Mouse (Mus musculus) MEL (cell line): ENCODE measurements around the gene Gm45753.

Source experiments
- CTCF ChIP-seq, 3 experiments: IDR thresholded peaks in 2 of 3; conservative IDR thresholded peaks in 1 of 3; 2 replicates each; pipeline ENCODE4 v1.5.1; 2011 to 2012; ENCODE audit warnings: low read length in 3 of 3, low read depth in 2 of 3, mild to moderate bottlenecking in 2 of 3, improper control_type of control experiment in 1 of 3, inconsistent platforms in 1 of 3, mixed read lengths in 1 of 3, moderate library complexity in 1 of 3; ENCODE audit not compliant: control insufficient read depth in 1 of 3, insufficient read depth in 1 of 3, poor library complexity in 1 of 3, severe bottlenecking in 1 of 3
- EP300 ChIP-seq, 2 experiments: IDR thresholded peaks; 2 replicates each; pipeline ENCODE4 v1.6.1; 2011; ENCODE audit warnings: improper control_type of control experiment in 2 of 2, low read length in 2 of 2, low read depth in 1 of 2, mild to moderate bottlenecking in 1 of 2
- MAFK ChIP-seq: IDR thresholded peaks from 2 replicates; pipeline ENCODE4 v1.6.1; 2011; ENCODE audit warnings: low read depth, mild to moderate bottlenecking, low read length, improper control_type of control experiment, borderline replicate concordance
- POLR2A ChIP-seq, 2 experiments: IDR thresholded peaks; 2 replicates each; pipeline ENCODE4 v1.6.1; 2011 to 2012; ENCODE audit warnings: low read length in 2 of 2, mild to moderate bottlenecking in 2 of 2, control low read depth in 1 of 2, improper control_type of control experiment in 1 of 2, low read depth in 1 of 2, moderate library complexity in 1 of 2; ENCODE audit not compliant: control insufficient read depth in 1 of 2, insufficient read depth in 1 of 2, poor library complexity in 1 of 2
- USF1 ChIP-seq: IDR thresholded peaks from 2 replicates; pipeline ENCODE4 v1.6.1; 2014; ENCODE audit warnings: low read depth, mild to moderate bottlenecking, inconsistent platforms, low read length, improper control_type of control experiment, moderate library complexity
- ZMIZ1 ChIP-seq: IDR thresholded peaks from 2 replicates; pipeline ENCODE4 v1.6.1; 2012; ENCODE audit warnings: low read depth, mild to moderate bottlenecking, inconsistent platforms, low read length, improper control_type of control experiment, moderate library complexity
- ZNF384 ChIP-seq: IDR thresholded peaks from 2 replicates; pipeline ENCODE4 v1.6.1; 2012; ENCODE audit warnings: low read depth, mild to moderate bottlenecking, inconsistent platforms, low read length, improper control_type of control experiment

DNA sequence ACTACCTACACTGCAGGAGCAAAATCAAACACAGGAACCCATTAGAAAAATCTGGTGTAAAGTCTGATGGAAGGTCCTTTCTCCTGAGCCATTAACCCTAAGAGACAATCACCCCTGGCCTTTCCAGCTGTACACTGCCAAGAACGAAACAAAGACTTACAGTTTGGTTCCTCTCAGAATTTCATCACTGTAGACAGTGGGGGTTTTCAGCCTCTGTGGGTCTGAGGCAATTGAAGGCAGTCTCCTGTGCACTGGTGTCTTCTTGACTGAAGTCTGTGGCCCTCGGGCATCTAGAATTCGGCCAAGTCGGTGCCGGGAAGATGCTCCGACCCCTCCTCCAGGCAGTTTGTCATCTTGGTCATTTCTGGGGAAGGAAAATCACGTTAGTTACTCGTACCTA, 36.0 kb upstream of the Gm45753 start:
- TF ChIP-seq POLR2A (IDR thresholded peaks at IDR 0.05; ENCODE audit: control insufficient read depth in 1 of 2, insufficient read depth in 1 of 2, low read depth in 1 of 2, low read length in 2 of 2, poor library complexity in 1 of 2) (no peak), USF1 (no peak), EP300 (IDR thresholded peaks at IDR 0.05; ENCODE audit: low read depth in 1 of 2, low read length in 2 of 2) (no peak), MAFK (no peak), ZMIZ1 (no peak), CTCF (IDR thresholded peaks at IDR 0.05 in 2 of 3, conservative IDR thresholded peaks at IDR 0.05 in 1 of 3; ENCODE audit: control insufficient read depth in 1 of 3, insufficient read depth in 1 of 3, low read depth in 2 of 3, low read length in 3 of 3, poor library complexity in 1 of 3, severe bottlenecking in 1 of 3) (no peak), ZNF384 (no peak)
